Mouse (Mus musculus) heart, postnatal 0 days (tissue): ENCODE measurements around the gene Pex16.

ENCODE experiments used
- CTCF ChIP-seq: IDR thresholded peaks from 2 replicates; pipeline ENCODE4 v1.5.1; 2016; ENCODE audit warnings: antibody characterized with exemption, control low read depth, low read depth
- EP300 ChIP-seq: IDR thresholded peaks from 2 replicates; pipeline ENCODE4 v1.6.1; 2016; ENCODE audit warnings: antibody characterized with exemption, low read depth

DNA sequence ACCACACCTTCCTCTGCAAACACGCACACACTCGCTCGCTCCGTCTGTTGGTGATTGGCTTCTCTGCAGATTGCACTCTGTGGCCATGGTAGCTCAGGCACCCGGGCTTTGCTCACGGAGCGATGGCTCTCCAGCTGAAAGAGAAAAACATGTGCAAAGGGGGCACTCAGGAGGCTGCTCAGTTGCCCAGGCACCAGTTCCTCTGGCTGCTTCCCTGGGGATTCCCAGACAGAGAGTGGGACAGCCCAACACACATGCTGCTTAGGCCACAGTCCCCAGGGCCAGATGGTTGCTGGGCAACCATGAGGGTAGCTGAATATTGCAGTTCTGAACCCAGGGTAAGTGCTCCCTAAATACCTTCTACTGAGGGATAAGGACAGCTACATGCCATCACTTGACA lies 31.2 kb downstream of the Pex16 start:
- TF ChIP-seq CTCF, result no peak
- TF ChIP-seq EP300, result no peak
